Mouse (Mus musculus) heart, postnatal 0 days (tissue): ENCODE results near the gene Lgi2. TPM values are rescaled to one million over a fixed set of nuclear protein-coding genes. Genes with fewer than 3 reads are reported as not detected.

ENCODE experiments used
- ATAC-seq: fragments of 200-750 bp; cut with Nextera tagmentation; 2 replicates; pipeline ENCODE4 v1.8.0; 2017; ENCODE audit warnings: low read depth, moderate number of reproducible peaks, moderate library complexity; ENCODE audit not compliant: insufficient read depth
- DNase-seq: peaks from one replicate; pipeline ENCODE4 v3.0.0-alpha.2; 2016; ENCODE audit warnings: low spot score
- H3K27ac ChIP-seq: fragments of 300-500 bp; sonication (generic); 2 replicates; pipeline ENCODE4 v1.5.1; 2014; ENCODE audit warnings: low read depth, mild to moderate bottlenecking
- H3K27me3 ChIP-seq: fragments of 300-500 bp; sonication (generic); 2 replicates; pipeline ENCODE4 v1.6.1; 2014; ENCODE audit warnings: low read length, mixed read lengths; ENCODE audit not compliant: control insufficient read depth, insufficient read depth
- H3K36me3 ChIP-seq: fragments of 300-500 bp; sonication (generic); replicated peaks from 2 replicates; pipeline ENCODE4 v1.6.1; 2014; ENCODE audit warnings: low read length, mixed read lengths; ENCODE audit not compliant: control insufficient read depth, insufficient read depth
- H3K4me1 ChIP-seq: fragments of 300-500 bp; sonication (generic); 2 replicates; pipeline ENCODE4 v1.6.1; 2014; ENCODE audit warnings: antibody characterized with exemption; ENCODE audit not compliant: control insufficient read depth, insufficient read depth
- H3K4me2 ChIP-seq: fragments of 300-500 bp; sonication (generic); 2 replicates; pipeline ENCODE4 v1.6.1; 2014; ENCODE audit warnings: low read depth, mild to moderate bottlenecking, low read length, moderate library complexity
- H3K4me3 ChIP-seq: fragments of 300-500 bp; sonication (generic); 2 replicates; pipeline ENCODE4 v1.5.1; 2014; ENCODE audit warnings: low read depth, low read length
- H3K9ac ChIP-seq: fragments of 300-500 bp; sonication (generic); replicated peaks from 2 replicates; pipeline ENCODE4 v1.6.1; 2014; ENCODE audit warnings: low read depth, low read length, mixed read lengths
- H3K9me3 ChIP-seq: fragments of 300-500 bp; sonication (generic); replicated peaks from 2 replicates; pipeline ENCODE4 v1.6.1; 2016; ENCODE audit warnings: low read length; ENCODE audit not compliant: control insufficient read depth
- CTCF ChIP-seq: IDR thresholded peaks from 2 replicates; pipeline ENCODE4 v1.5.1; 2016; ENCODE audit warnings: antibody characterized with exemption, control low read depth, low read depth
- EP300 ChIP-seq: IDR thresholded peaks from 2 replicates; pipeline ENCODE4 v1.6.1; 2016; ENCODE audit warnings: antibody characterized with exemption, low read depth
- WGBS: fragments of 180-500 bp; shearing (Covaris S2); extraction: QIAGEN DNeasy Blood & Tissue Kit; methylation state at CpG from one replicate; pipeline ENCODE4 v1.1.7; 2014; 5-methylcytosine and 5-hydroxymethylcytosine counted together
- polyA plus RNA-seq: library from polyadenylated mRNA; unstranded; fragments of >200 nt; fragmentation: Nextera tagmentation; extraction: Ambion mirVana; gene quantifications from 2 replicates; pipeline ENCODE4 v1.2.1, GENCODE M21; 2015
- total RNA-seq: library from RNA; depleted of rRNA; stranded (reverse); fragments of >200 nt; gene quantifications from 2 replicates; pipeline ENCODE4 v1.2.3, GENCODE M21; 2014; ENCODE audit warnings: low replicate concordance; rRNA removed

The Lgi2 gene
- 0.88 and 2.8 TPM in 2 replicates for total RNA-seq
- 0.63 and 0.69 TPM in 2 replicates for polyA plus RNA-seq

DNA sequence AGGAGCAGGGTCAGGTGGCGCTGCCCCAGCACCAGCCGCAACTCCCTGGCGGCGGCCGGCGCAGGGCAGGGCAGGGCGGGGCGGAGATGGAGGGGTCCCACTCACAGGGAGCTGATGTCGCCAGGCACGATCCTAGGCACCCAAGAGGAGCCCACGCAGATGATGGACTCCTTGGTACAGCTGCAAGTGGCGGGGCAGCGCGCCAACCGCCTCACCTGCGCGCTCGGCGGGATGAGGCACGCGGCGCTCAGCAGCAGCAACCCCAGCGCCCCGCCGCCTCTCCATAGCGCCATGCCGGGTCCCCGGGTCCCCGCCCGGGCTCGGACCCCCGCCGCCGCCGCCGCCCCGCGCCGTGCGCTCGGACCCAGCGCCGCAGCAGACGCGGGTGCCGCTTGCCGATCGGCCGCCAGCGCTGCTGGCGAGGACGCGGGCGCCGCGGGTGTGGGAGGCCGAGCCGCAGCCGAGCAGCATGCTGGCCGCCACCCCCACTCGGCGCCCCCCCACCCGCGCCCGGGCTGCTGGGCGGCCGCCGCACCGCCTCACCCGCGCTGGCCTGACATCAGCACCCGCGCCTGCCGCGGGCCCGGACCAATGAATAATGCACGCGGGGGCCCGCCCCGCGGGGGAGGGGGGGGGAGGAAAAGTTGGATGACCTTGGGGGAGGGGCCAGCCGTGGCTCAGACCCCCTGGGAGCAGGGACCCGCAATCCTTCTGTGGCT, at the start of gene Lgi2:
Lgi2 (minus strand) TSS at position 650 of the 719 bp plus-strand sequence.
- peak; percentile 61; the same call in 1 of the 2 replicates for ATAC-seq
- peaks cover 10% of the 10 kb centered on the region for H3K4me1 ChIP-seq
- H3K9ac ChIP-seq: peak within 1 kb of the TSS; percentile 53
- peaks cover 18% of the 10 kb centered on the region for H3K27me3 ChIP-seq
- H3K9me3 ChIP-seq: peaks cover 8% of the 10 kb centered on the region; the same call in 1 of the 2 replicates
- TF ChIP-seq CTCF: no peak
- TF ChIP-seq EP300: no peak
- no peak within 1 kb of the TSS for H3K27ac ChIP-seq
- WGBS: 2% methylated on average over 63 of the region's 83 CpGs
- no peaks in the 10 kb centered on the region for H3K36me3 ChIP-seq
- H3K4me2 ChIP-seq: peak within 1 kb of the TSS; percentile 96
- DNase-seq: no peak
- peak within 1 kb of the TSS; percentile 61 for H3K4me3 ChIP-seq

- WGBS: 67% methylated on average over 9 of the region's 9 CpGs
- TF ChIP-seq EP300: no peak
- no peak for TF ChIP-seq CTCF
- Histone ChIP-seq H3K9me3 (no peaks in the 10 kb centered on the region), H3K4me1 (peaks cover 9% of the 10 kb centered on the region), H3K9ac (no peak overlapping the region), H3K4me2 (no peak overlapping the region), H3K36me3 (no peaks in the 10 kb centered on the region), H3K27ac (no peak overlapping the region), H3K27me3 (no peaks in the 10 kb centered on the region), H3K4me3 (no peak overlapping the region)
- no peak for ATAC-seq
- no peak for DNase-seq
Observed at GRCm38 (mm10) chr5:52615421-52615820, 49.2 kb upstream of the Lgi2 start.

DNA sequence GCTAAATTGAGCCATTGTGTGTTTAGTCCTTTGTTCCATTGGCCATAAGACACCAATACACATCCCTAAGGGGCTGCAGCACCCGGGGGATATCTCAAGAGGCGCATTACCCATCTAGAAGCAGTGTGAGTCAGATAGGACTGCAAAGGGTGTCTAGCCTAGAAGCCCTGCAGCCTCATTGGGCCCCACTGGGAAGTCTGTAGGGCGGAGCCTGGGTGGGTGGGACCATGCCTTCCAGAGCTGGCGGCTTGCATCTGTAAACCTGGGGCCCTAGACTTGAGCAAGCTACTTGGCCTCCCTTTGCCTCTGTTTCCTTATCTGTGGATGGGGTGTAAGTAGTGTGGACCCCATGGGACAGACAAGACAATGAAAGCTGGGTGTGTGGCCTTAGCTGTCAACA, 48.4 kb upstream of the Lgi2 start:
- Histone ChIP-seq H3K27me3 (no peaks in the 10 kb centered on the region), H3K9ac (no peak overlapping the region), H3K27ac (no peak overlapping the region), H3K4me1 (peaks cover 9% of the 10 kb centered on the region), H3K4me3 (no peak overlapping the region), H3K4me2 (no peak overlapping the region), H3K9me3 (no peaks in the 10 kb centered on the region), H3K36me3 (no peaks in the 10 kb centered on the region)
- WGBS: 74% methylated on average over 4 of the region's 4 CpGs
- TF ChIP-seq EP300 (no peak), CTCF (no peak)
- ATAC-seq: no peak
- no peak for DNase-seq

- Histone ChIP-seq H3K4me1 (peaks cover 2% of the 10 kb centered on the region), H3K9me3 (no peaks in the 10 kb centered on the region), H3K27me3 (no peaks in the 10 kb centered on the region), H3K9ac (no peak overlapping the region), H3K36me3 (no peaks in the 10 kb centered on the region), H3K4me3 (no peak overlapping the region), H3K27ac (no peak overlapping the region), H3K4me2 (no peak overlapping the region)
- DNase-seq (no peak), ATAC-seq (no peak)
- WGBS: 85% methylated on average over 7 of the region's 8 CpGs
- TF ChIP-seq CTCF: no peak
- TF ChIP-seq EP300: no peak
Observed at GRCm38 (mm10) chr5:52612776-52613175, 46.5 kb upstream of the Lgi2 start.

- 74% methylated on average over 10 of the region's 10 CpGs for WGBS
- Histone ChIP-seq H3K27ac (no peak overlapping the region), H3K27me3 (no peaks in the 10 kb centered on the region), H3K9me3 (no peaks in the 10 kb centered on the region), H3K4me1 (no peaks in the 10 kb centered on the region), H3K36me3 (no peaks in the 10 kb centered on the region), H3K9ac (no peak overlapping the region), H3K4me3 (no peak overlapping the region), H3K4me2 (no peak overlapping the region)
- TF ChIP-seq CTCF: no peak
- no peak for TF ChIP-seq EP300
- DNase-seq (no peak), ATAC-seq (no peak)
Observed at GRCm38 (mm10) chr5:52611315-52611895, 45.1 kb upstream of the Lgi2 start.
